Mouse (Mus musculus) lung, postnatal 25 days (tissue): ENCODE results near the gene Fam189b.
A peak's percentile ranks its signal among the peaks of the same experiment; 100 is the strongest.

Source experiments
- DNase-seq: peaks from one replicate; pipeline ENCODE4 v3.0.0; 2022; ENCODE audit warnings: low spot score

The Fam189b gene

GRCm38 (mm10) chr3:89229276-89229675 is 46.3 kb downstream of the Fam189b start:
- DNase-seq: no peak

- no peak for DNase-seq
Measured at GRCm38 (mm10) chr3:89230561-89230960, 47.6 kb downstream of the Fam189b start.

- DNase-seq: no peak
Measured at GRCm38 (mm10) chr3:89231345-89231744, 48.4 kb downstream of the Fam189b start.

GRCm38 (mm10) chr3:89231772-89232275 is 48.9 kb downstream of the Fam189b start:
- no peak for DNase-seq

GRCm38 (mm10) chr3:89232614-89233013 is 49.7 kb downstream of the Fam189b start:
- peak; percentile 60 for DNase-seq

GRCm38 (mm10) chr3:89233562-89234110 is 50.7 kb downstream of the Fam189b start:
- DNase-seq: peak; percentile 53

GRCm38 (mm10) chr3:89236516-89236915 is 53.6 kb downstream of the Fam189b start:
- no peak for DNase-seq

GRCm38 (mm10) chr3:89237682-89238081 is 54.7 kb downstream of the Fam189b start:
- DNase-seq: no peak

GRCm38 (mm10) chr3:89238494-89238893 is 55.6 kb downstream of the Fam189b start:
- DNase-seq: no peak
